Mouse (Mus musculus) liver, embryonic 14.5 days (tissue): Measurements from ENCODE around the gene Armc2. TPM values are rescaled to one million over a fixed set of nuclear protein-coding genes. Genes with fewer than 3 reads are reported as not detected.

Experiments used
- ATAC-seq: fragments of 200-750 bp; cut with Nextera tagmentation; 2 replicates; pipeline ENCODE4 v1.8.0; 2017; ENCODE audit warnings: moderate number of reproducible peaks, mild to moderate bottlenecking, moderate library complexity; ENCODE audit not compliant: insufficient read depth
- DNase-seq, 3 experiments: peaks; one replicate each; pipeline ENCODE4 v3.0.0-alpha.2; 2012 to 2013; ENCODE audit warnings: low read depth in 3 of 3, low spot score in 3 of 3
- H3K27ac ChIP-seq: fragments of 300-500 bp; sonication (generic); 2 replicates; pipeline ENCODE4 v1.5.1; 2014; ENCODE audit warnings: moderate library complexity, mild to moderate bottlenecking, control low read depth, inconsistent platforms
- H3K27me3 ChIP-seq: fragments of 300-500 bp; sonication (generic); 2 replicates; pipeline ENCODE4 v1.6.1; 2014; ENCODE audit warnings: mild to moderate bottlenecking, low read length, moderate library complexity; ENCODE audit not compliant: control insufficient read depth, insufficient read depth
- H3K36me3 ChIP-seq: fragments of 300-500 bp; sonication (generic); replicated peaks from 2 replicates; pipeline ENCODE4 v1.6.1; 2014; ENCODE audit warnings: low read depth; ENCODE audit not compliant: control insufficient read depth, insufficient read depth
- H3K4me1 ChIP-seq, 2 experiments: fragments of 200-500 bp in 1 of 2; fragments of 300-500 bp in 1 of 2; sonication (generic) in 1 of 2; replicated peaks; 2 replicates each; pipeline ENCODE4 v1.6.1; 2012 to 2014; ENCODE audit warnings: antibody characterized with exemption in 1 of 2, inconsistent platforms in 1 of 2, low read length in 1 of 2; ENCODE audit not compliant: control insufficient read depth in 2 of 2, insufficient read depth in 2 of 2
- H3K4me2 ChIP-seq: fragments of 300-500 bp; sonication (generic); 2 replicates; pipeline ENCODE4 v1.6.1; 2014; ENCODE audit warnings: low read depth, mild to moderate bottlenecking, control low read depth, moderate library complexity
- H3K4me3 ChIP-seq, 2 experiments: fragments of 200-500 bp in 1 of 2; fragments of 300-500 bp in 1 of 2; sonication (generic) in 1 of 2; 2 replicates each; pipeline ENCODE4 v1.5.1; 2012 to 2014; ENCODE audit warnings: low read depth in 2 of 2, low read length in 2 of 2, mild to moderate bottlenecking in 2 of 2, control low read depth in 1 of 2, inconsistent platforms in 1 of 2, moderate library complexity in 1 of 2; ENCODE audit not compliant: insufficient read depth in 1 of 2
- H3K9ac ChIP-seq: fragments of 300-500 bp; sonication (generic); replicated peaks from 2 replicates; pipeline ENCODE4 v1.6.1; 2014; ENCODE audit warnings: mild to moderate bottlenecking, control low read depth, moderate library complexity
- H3K9me3 ChIP-seq: fragments of 300-500 bp; sonication (generic); 2 replicates; pipeline ENCODE4 v1.6.1; 2016; ENCODE audit warnings: low read length, mixed read lengths; ENCODE audit not compliant: control insufficient read depth
- CTCF ChIP-seq: IDR thresholded peaks from 2 replicates; pipeline ENCODE4 v1.5.1; 2016; ENCODE audit warnings: antibody characterized with exemption, low read depth, control low read depth
- EP300 ChIP-seq: IDR thresholded peaks from 2 replicates; pipeline ENCODE4 v1.6.1; 2016; ENCODE audit warnings: antibody characterized with exemption, low read depth
- WGBS: fragments of 180-500 bp; shearing (Covaris S2); extraction: QIAGEN DNeasy Blood & Tissue Kit; methylation state at CpG from one replicate; pipeline ENCODE4 v1.1.7; 2014; ENCODE audit not compliant: insufficient replicate concordance; 5-methylcytosine and 5-hydroxymethylcytosine counted together
- polyA plus RNA-seq, 2 experiments: library from polyadenylated mRNA; depleted of rRNA in 1 of 2; stranded (reverse) in 1 of 2; unstranded in 1 of 2; fragments of >200 nt; fragmentation: Nextera tagmentation in 1 of 2; extraction: Ambion mirVana in 1 of 2; gene quantifications; 2 replicates each; pipeline versions ENCODE4 v1.2.1 to v1.2.3; 2012 to 2014

Gene Armc2
- polyA plus RNA-seq, 2 experiments, result 0.10 TPM; not detected in 1

DNA sequence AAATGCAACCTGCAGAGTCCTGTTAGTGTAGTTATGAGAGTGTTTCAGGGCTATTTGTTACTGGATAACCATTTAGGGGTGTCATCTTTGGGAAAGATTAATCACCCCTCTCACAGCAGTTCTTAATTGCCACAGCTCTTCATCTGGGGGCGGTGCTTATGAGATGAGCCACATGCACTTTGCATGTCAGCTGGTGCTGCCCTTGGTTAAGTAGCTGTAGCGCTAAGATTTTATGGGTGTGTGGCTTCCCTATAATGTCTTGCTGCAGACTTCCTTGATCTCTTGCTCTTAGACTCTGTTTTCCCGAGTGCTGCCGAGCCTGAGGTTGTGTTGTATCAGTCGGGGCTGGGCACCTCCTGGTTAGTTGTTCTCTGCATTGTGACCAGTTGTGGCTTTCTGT, 150.3 kb downstream of the Armc2 start:
- Histone ChIP-seq H3K4me2 (no peak overlapping the region), H3K4me3 (no peak overlapping the region), H3K9me3 (no peaks in the 10 kb centered on the region), H3K36me3 (no peaks in the 10 kb centered on the region), H3K9ac (no peak overlapping the region), H3K27ac (no peak overlapping the region), H3K4me1 (peaks cover 2 to 14% of the 10 kb centered on the region in 2 experiments; a peak in 3 of 4 replicates), H3K27me3 (no peaks in the 10 kb centered on the region)
- WGBS, result 56% methylated on average over 5 of the region's 5 CpGs
- ATAC-seq, result no peak
- DNase-seq, result no peak
- TF ChIP-seq EP300 (no peak), CTCF (no peak)

GRCm38 (mm10) chr10:41866838-41867154, 151.4 kb downstream of the Armc2 start:
- DNase-seq, result no peak
- no peak overlapping the region for H3K9ac ChIP-seq
- H3K4me3 ChIP-seq, result no peak overlapping the region
- H3K4me2 ChIP-seq, result no peak overlapping the region
- H3K27me3 ChIP-seq, result no peaks in the 10 kb centered on the region
- peaks cover 2 to 14% of the 10 kb centered on the region in 2 experiments; a peak in 3 of 4 replicates for H3K4me1 ChIP-seq
- no peak overlapping the region for H3K27ac ChIP-seq
- H3K9me3 ChIP-seq, result no peaks in the 10 kb centered on the region
- no peak for ATAC-seq
- TF ChIP-seq EP300 (no peak), CTCF (no peak)
- H3K36me3 ChIP-seq, result no peaks in the 10 kb centered on the region

- Histone ChIP-seq H3K4me3 (no peak overlapping the region), H3K9ac (no peak overlapping the region), H3K27me3 (no peaks in the 10 kb centered on the region), H3K9me3 (no peaks in the 10 kb centered on the region), H3K4me1 (peaks cover 2 to 12% of the 10 kb centered on the region in 2 experiments; a peak in 3 of 4 replicates), H3K27ac (no peak overlapping the region), H3K4me2 (no peak overlapping the region), H3K36me3 (no peaks in the 10 kb centered on the region)
- ATAC-seq, result no peak
- no peak for TF ChIP-seq EP300
- TF ChIP-seq CTCF, result no peak
- no peak for DNase-seq
- 70% methylated on average over 3 of the region's 3 CpGs for WGBS
These were observed 152.0 kb downstream of the Armc2 start for GRCm38 (mm10) chr10:41866069-41866837.

Other genes with a start within 250 kb of the Armc2 start
- gene Cep57l1, start 208.6 kb downstream of the Armc2 start, polyA plus RNA-seq (2012; rRNA removed), result 4.6 and 7.1 TPM in 2 replicates
- 10.6 and 12.1 TPM in 2 replicates for gene Cep57l1, start 208.6 kb downstream of the Armc2 start, polyA plus RNA-seq (2014; fragmentation: Nextera tagmentation; extraction: Ambion mirVana)
- gene Sesn1, start 208.5 kb downstream of the Armc2 start, polyA plus RNA-seq (2012; rRNA removed), result 10.5 and 15.2 TPM in 2 replicates
- 19.2 and 22.2 TPM in 2 replicates for gene Sesn1, start 208.5 kb downstream of the Armc2 start, polyA plus RNA-seq (2014; fragmentation: Nextera tagmentation; extraction: Ambion mirVana)